Mouse (Mus musculus) right cerebral cortex, postnatal 4 days (tissue): ENCODE measurements around the gene Polq.
A peak's percentile ranks its signal among the peaks of the same experiment; 100 is the strongest.

Experiments
- DNase-seq: peaks from one replicate; pipeline ENCODE4 v3.0.0-alpha.2; 2022

Gene Polq

DNA sequence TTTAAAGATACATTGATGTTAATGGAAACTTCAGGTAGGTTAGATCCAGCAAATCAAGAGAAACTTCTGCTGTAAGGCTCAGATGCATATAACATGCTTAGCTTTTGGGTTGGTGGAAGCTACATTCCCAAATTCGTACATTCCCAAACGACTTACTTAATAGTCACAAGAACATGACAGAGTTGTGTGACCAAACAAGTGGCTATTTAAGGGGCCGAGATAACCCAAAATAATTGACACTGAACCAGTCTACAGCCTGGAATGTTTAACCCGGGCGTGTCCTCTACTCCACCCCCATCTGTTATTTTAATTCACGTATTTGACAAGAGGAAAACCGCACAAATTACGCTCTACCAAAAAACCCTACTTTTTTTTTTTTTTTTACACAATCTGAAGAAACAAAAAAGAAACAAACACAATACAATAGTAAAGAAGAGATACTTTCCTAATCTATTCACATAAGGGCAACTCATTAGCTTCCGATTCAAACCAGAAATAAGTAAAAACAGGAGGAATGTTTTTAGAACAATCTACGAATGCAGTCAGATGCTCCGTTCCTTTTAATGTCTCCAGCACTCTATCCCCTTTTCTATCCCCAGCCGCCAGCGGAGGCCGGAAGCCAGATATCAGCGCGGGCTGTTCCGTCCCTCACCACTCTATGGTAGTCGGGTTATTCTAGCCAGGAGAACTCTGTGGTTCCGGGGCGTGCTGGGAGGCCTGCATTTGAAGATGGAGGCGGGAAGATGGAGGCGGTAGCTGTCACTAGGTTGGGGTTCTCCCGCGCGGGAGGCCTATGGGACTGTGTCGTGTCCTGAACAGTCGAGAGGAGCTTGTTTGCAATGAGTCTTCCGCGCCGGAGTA, at the start of gene Polq:
Polq (plus strand) TSS at position 726 of the 861 bp plus-strand sequence.
- DNase-seq = peak; percentile 89

DNA sequence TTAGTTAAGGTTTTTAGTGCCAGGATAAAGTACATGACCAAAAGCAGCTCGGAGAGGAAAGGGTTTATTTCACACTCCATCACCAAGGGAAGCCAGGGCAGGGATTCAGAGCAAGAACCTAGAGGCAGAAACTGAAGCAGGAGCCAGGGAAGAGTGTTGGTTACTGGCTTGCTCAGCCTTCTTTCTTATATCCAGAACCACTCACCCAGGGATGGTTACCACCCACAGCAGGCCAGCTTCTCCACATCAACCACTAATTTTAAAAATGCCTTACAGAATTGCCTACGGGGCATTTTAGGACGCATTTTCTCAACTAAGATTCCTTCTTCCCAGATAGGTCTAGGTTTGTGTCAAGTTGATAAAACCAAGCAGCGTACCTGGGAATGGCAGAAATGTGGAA, 48.2 kb upstream of the Polq start:
- no peak for DNase-seq

DNA sequence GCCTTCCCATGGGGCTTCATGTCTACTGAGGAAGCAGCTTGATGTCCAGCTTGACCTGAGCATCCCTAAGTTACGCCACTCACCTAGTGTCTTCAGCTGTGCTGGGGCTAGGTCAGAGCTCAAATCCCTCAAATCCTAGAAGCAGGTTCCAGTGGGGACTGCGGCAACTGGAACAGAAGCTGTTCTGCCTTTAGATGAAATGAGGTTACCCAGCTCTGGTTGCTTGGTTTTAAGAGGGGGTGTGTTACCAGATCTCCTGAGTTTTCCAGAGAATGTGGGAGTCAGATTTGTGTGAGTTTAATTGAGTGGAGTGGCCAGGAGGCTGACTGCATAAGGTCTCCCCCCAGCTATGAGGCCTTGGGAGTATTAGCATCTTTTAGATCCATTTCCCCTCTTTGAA, 32.5 kb upstream of the Polq start:
- DNase-seq = no peak

DNA sequence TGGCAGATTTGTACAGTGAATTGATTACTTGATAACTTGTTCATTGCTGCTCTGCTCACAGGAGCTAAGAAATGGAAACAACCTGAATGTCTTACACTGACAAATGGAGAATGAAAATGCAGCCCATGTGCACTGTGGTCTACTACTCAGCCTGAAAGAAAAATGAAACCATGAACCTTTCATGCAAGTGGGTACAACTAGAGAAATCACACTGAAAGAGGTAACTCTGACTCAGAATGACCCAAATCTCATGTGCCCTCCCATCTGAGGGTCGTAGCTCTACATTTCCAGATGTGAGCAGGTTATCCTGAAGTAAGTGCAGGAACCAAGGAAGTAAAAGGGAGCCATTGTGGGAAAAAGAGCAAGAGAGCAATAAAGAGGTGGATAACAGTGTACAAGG, 27.8 kb upstream of the Polq start:
- DNase-seq = no peak

DNA sequence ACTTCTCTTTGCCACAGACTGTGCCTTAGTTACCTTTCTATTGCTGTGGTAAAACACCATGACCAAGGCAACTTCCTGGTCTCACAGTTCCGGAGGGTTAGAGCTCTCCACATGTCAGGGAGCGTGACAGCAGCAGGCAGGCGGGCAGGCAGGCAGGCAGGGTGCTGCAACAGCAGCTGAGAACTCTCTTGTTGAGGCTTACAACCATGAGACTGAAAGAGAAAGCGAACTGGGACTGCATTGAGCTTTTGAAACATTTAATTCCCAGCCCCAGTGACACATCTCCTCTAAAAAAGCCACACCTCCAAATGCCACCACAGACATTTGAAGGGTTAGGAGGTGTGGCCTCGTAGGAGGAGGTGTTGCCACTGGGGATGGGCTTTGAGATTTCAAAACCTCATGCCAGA, 25.9 kb upstream of the Polq start:
- DNase-seq = no peak

DNA sequence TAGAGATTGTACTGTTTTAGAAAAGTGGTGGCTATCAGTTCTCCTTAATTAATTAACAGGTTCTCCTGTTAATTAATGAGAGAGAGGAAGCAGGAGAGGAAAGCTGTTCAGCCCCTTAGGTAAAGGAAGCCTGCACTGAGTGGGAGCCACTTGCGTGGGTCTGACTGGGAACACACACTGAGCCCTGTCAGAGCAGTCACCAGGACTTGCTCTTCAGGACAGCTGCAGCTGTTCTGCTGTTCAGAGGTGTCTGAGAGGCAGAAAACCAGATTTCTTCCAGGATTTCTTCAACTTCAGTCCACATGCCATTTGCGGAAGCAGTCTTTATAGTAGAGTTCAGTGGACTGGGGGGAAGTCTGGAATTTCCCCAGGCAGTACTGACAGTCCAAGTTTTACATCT, 24.2 kb upstream of the Polq start:
- no peak for DNase-seq

DNA sequence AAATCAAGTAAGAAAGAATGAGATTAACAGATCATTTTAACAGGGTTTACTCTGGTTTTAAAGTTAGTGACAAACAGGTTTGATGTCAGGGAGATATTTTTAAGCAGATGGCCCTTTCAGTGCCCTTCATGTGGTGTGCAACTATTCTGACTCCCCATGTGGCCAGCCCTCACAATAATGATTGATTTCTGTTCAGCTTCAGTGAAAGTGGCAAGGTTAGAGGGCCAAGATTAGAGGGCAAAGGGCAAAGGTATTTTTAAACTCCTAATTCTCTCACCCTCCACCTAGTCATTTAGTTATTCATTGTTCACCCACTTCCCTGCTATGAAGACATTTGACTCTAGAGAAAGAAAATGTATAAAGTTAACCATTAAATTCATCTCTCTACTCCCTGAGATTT, 23.5 kb upstream of the Polq start:
- no peak for DNase-seq

DNA sequence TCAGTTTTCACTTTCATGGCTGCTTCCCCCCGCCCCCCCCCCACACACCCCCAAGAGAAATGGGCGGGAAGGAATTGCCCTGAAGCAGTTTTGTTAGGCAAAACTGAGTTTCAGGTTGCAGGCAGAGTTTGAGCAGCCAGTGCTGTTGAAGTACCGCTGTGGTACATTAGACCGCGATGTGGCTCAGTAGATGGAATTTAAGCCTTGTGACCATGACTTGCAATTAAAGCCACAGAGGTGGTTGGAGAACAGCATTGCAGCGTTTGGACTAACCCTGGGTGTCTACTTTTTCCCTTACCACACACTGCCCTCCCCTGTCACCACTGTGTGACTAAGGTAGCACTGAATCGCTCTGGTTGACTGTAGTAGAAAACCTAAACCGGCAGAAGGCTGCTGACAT, 22.1 kb upstream of the Polq start:
- no peak for DNase-seq

DNA sequence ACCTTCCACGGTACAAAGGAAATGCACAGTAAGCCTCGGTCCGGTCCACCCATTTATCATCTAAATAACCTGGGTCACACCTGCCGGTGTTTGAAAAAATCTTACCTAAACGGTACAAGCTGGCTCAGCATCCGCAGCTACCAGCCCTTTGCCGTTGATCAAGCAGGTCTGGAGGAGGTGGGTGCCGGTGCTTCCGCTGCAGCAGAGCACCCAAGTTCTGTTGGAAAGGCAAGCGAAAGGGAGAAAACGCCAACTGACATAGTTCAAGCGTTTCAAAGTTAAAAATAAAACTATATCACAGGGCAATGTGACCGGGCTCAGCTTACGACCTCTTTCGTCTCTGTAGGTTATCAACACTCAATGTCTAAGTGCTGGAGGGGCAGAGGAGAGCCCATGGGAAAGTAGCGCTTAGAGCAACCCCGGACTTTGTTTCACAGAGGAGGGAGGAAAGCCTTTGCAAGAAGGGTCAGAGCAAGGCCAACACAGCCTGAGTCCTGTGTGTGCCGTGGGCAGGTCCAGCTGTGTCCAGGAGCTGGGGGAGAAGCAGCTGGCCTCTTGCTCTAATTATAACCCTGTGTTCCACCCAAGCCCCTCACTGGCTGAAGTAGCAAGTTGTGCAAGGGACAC, 21.5 kb upstream of the Polq start, which contains the start of gene Fbxo40:
Fbxo40 (minus strand) TSS at position 469 of the 627 bp plus-strand sequence.
- DNase-seq = no peak

DNA sequence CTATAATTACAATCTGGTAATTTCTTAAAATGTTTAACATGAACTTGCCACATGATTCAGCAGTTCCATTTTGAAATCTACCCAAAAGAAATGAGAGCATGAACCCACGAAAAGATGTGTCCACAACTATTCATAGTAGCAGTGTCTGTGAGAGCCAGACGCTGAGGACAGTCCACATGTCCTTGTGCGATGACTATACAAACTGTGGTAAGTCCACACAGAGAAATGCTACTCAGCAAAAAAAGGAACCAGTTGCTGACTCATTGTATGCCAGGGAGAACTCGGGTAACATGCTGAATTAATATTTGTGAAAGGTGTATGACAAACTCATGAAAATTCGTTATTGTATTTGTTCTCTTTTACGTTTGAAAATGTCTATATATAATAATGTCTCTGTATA, 13.9 kb upstream of the Polq start:
- DNase-seq = no peak

DNA sequence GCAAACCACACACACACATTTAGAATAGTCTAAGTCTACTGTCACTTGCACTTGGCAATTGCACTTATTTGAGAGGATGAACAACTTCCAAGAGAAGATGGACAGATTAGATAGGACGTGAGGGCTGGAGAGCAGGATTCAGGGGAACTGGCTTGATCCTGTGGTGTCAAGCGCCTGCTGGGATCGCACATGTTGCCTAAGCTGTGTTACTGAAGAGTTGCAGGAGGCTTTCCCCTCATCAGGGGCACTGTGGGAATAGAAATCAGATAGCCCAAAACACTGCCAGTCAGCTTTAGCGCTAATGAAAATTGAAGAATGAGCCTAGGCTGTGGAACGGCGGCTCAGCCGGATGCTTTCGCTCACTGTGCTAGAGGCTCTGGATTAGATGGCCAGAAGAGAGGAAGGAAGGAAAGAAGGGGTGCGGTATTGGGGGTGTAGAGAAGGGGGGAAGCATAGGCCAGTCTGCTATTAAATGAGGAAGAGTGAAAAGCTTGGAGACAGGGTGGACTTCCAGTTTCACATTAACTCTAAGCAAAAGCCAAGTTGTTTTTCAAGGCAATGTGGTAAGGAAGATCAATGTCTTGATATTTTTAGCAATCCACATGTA, 12.1 kb upstream of the Polq start:
- no peak for DNase-seq

DNA sequence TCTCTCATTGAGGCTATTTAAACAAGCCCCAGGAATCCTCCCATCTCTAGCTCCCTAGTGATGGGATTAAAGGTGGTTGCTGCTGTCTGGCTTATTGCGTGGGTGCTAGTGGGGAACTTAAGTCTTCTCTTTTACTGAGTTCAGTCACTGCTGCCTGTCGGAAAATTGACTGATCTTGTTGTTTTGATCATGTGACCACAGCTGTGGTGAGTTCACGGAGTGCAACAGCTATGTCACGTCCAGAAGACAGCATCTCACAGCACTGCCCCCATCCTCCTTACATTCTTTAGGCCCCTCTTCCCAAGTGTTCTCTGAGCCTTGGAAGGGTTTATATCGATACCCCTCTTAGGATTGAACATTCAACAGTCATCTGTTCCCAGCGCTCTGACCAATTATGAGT, 2.3 kb upstream of the Polq start:
- no peak for DNase-seq

DNA sequence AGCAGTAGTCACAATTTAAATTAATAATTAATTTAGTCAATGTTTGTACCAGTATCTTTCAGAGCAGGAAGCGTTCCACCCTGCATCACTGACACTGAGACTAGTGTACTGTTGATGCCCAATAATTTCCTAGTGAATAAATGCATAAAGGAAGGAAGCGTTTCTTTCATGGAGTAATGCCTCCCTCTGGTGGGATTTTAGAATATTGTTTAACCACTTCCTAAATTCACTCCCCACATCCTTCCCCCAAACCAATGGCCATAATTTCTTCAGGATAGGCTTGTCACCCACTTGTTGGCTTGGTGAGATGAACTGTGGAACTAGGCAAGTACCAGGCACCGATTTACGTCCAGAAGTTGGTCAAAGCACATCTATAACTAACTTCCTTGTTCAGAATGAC, 1.2 kb upstream of the Polq start:
- no peak for DNase-seq

DNA sequence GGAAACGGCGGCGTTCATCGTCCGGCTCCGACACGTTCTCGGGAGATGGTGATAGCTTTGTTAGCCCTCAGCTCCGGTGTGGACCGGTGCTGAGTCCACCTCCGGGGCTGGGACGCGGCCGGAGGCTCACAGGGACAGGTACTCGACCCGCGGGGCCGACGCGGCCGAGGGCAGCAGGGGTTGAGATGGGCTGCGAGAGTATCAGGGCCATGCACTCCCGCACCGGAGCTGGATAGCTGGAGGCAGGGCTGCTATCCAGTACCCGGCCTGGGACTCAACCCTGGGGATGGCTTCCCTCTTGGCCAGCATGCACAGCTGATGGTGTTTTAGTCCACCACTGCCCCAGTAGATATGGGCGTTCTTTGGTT, 320 bp downstream of the Polq start:
- DNase-seq = no peak

DNA sequence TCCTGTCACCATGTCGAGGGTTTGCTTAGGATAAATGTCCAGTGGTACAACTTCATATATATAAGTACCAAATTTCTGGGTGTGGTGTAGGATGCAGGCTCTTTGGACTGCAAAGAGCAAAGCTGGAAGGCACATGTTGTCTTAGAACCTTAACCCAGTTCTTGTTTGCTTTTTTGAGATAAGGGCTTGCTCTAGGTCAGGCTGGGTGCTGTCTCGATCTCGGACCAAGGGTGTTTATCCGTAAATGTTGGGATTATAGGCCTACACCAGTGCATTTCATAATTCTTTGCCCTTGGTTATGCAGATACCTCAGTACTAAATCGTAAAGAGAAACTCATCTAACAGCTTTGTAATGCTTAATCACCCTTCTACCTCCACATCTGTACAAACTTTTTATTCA, 750 bp downstream of the Polq start:
- no peak for DNase-seq

DNA sequence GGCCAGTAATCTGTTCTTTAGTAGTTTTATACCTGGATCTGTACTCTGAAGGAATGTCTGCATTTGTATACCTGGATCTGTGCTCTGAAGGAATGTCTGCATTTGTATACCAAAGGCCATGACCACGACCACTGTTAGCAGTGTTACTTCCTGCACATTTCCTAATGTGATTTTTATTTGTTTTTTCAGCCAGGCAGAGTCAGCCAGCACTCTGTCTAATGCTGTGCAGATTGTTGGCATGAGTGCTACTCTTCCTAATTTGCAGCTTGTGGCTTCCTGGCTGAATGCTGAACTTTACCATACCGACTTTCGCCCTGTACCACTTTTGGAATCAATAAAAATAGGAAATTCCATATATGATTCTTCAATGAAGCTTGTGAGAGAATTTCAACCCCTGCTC, 16.0 kb downstream of the Polq start:
- DNase-seq = no peak

DNA sequence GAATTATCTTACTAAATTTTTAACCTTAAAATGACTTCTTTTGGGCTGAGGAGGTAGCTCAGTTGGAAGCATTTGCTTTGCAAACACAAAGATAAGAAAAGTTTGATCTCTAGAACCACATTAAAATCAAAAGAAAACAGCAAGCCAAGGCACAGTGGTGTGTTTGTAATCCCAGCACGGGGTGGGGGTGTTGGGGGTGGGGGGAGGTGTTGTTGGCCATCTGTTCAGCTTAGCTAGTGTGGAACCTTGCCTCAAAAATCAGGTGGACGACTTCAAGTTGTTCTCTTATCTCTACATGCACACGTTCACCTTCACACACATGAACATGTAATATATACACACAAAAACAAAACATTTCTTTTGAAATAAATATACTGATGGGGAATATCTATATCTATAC, 20.4 kb downstream of the Polq start:
- no peak for DNase-seq

DNA sequence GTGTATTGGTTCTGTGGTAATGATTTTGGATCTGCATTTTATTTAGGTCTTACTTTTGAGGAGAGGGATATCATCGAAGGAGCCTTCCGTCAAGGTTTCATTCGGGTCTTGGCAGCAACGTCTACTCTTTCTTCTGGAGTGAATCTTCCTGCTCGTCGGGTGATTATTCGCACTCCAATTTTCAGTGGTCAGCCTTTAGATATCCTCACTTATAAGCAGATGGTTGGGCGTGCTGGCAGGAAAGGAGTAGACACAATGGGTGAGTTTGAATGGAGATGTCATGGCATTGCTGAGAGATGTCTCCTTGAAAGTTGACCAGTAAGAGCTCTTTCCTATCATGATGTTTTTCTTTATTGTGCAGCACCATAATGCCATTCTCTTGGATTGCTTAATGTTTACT, 23.2 kb downstream of the Polq start:
- DNase-seq = no peak

DNA sequence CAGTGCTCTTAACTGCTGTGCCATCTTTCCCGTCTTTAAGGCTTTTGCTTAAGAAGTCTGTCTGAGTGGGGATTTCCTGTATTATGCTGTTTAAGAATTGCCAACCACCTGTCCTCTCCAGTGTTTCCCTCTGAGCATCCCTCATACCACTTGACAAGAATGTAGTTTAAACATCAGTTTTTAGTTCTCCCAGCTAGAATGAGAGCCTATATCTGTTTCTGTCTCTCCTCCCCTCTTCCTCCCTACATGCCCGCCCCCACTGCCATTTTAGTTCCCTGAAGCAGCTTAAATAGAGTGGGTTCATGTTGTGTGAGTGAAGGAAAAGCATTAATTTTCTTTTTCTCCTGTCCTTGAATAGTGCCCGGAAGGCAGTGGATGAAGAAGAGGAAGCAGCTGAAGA, 48.0 kb downstream of the Polq start:
- DNase-seq = no peak

DNA sequence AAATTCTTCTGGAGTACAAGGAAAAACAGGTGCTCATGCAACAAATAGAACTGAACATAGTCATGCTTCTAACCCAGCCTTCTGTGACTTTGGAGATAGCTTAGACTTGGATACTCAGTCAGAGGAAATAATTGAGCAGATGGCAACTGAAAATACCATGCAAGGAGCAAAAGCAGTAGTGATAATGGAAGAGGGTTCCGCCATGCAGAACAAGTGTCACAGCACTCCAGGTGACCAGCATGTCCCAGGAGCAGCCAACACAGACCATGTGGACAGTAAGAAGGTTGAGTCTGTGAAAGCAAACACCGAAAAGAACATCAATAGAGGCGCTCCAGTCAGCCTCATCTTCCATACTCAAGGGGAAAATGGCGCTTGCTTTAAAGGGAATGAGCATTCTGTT, 49.7 kb downstream of the Polq start:
- no peak for DNase-seq

DNA sequence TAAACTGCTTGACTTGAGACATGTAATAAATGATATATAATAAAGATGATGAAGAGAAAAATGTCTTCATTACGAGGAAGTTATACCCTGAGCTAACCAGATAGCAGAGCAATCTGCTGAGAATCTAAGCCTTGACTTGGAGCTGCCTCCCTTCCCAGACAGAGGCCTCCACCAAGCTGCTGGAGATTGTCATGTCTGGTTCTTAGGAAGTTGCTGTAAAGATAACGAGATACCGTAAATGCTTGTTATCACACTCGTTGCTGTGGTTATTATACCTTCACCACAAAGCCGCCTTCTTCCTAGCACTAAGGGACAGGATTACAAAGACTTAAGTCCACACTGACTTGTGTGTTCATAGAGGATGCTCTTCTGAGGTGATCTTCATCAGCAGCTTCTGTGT, 60.8 kb downstream of the Polq start:
- DNase-seq = no peak

DNA sequence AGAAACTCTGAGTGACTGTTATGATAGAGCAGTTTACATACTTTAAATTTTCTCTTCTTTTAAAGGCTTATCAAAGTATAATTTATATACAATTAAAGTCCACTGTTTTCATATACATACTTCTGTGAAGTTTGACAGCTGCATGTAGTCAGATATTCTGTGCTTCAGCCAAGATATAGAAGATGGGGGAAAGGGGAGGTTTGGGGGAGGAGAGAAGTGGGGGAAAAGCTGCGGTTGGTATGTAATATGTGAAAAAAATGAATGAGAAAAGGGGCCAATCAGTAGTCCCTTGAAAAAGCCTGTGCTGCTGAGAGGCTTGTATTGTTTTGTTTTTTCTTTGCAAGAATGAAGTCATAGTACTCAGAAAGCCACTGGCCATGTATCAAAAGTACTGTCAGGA, 78.1 kb downstream of the Polq start:
- DNase-seq = no peak

DNA sequence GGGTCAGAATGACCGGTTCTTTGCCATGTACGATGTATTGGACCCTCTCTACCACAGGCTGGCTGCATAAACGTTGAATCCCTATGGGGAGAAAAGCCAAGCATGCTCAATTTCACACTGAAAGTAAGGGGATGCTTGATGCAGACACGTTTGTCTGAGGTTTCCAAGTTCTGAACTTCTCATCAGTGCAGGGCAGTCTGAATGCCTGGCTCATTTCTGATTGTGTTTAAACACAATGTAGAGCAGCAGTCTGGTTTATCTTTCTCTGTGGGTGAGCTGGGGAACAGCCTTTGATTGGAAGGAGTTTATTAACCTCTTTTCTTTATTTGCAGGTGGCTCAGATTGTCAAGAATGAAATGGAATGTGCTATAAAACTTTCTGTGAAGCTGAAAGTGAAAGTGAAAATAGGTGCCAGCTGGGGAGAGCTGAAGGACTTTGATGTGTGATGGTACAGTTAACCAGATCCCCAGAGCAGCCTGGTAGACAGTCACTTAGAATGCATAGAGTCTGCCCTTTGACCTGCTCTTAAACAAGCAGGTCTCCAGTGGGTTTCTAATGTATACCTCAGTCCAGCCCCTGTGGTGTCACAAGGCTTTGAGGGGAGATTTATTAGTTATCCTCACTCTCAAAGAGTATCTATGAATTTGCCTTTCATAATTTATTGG, 82.7 kb downstream of the Polq start:
- no peak for DNase-seq

DNA sequence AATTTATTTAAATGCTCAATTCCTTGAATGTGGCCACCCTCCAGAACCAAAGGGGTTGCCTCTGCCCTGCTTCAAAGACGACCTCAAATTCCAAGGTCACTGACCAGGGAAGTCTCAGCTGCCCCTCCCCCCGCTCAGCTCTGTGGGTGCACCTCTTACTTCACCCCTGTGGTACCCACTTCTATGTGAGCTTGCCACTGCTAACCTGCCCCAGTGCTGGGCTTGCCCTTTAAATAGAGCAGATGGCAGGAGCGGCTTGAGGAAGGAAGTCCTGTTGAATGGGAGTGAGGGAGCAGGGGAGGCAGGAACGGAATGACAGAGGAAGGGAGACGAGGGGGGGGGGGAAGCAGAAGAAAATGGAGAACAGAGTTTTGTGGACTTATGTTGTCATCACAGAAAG, 97.2 kb downstream of the Polq start:
- peak; percentile 16 for DNase-seq
